Mouse (Mus musculus): ENCODE measurements around the gene Pf4.

- TF ChIP-seq CTCF (IDR thresholded peaks at IDR 0.05; ENCODE audit: borderline replicate concordance, insufficient read depth, low read length) (no peak), POLR2A (IDR thresholded peaks at IDR 0.05; ENCODE audit: low read depth, low read length) (no peak)
Observed at GRCm38 (mm10) chr5:90742029-90742428, 30.2 kb upstream of the Pf4 start.
